Mouse (Mus musculus) bone marrow, adult 2 months (tissue): ENCODE measurements around the gene Mfn2.

Experiments
- CTCF ChIP-seq: fragments of 200-500 bp; IDR thresholded peaks from 2 replicates; pipeline ENCODE4 v1.5.1; 2011; ENCODE audit warnings: low read length, control low read depth; ENCODE audit not compliant: control insufficient read depth, insufficient read depth
- POLR2A ChIP-seq: fragments of 200-500 bp; IDR thresholded peaks from 2 replicates; pipeline ENCODE4 v1.6.1; 2011; ENCODE audit warnings: low read depth, mild to moderate bottlenecking, control low read depth, low read length, borderline replicate concordance; ENCODE audit not compliant: control insufficient read depth

- no peak for TF ChIP-seq CTCF
- no peak for TF ChIP-seq POLR2A
Observed at GRCm38 (mm10) chr4:147884138-147884537, 20.4 kb downstream of the Mfn2 start.
